Mouse (Mus musculus) forelimb bud, embryonic 11.5 days (tissue): ENCODE measurements around the gene Amotl1.

Experiments
- DNase-seq: peaks from one replicate; pipeline ENCODE4 v3.0.0-alpha.2; 2012; ENCODE audit warnings: low read depth, low spot score

Amotl1 gene

GRCm38 (mm10) chr9:14641310-14642067 lies 3.4 kb downstream of the Amotl1 start:
- peak; percentile 35 for DNase-seq

GRCm38 (mm10) chr9:14636244-14636643 lies 8.6 kb downstream of the Amotl1 start:
- no peak for DNase-seq

GRCm38 (mm10) chr9:14635551-14635950 lies 9.3 kb downstream of the Amotl1 start:
- DNase-seq = no peak

GRCm38 (mm10) chr9:14634155-14634554 lies 10.7 kb downstream of the Amotl1 start:
- DNase-seq = no peak

GRCm38 (mm10) chr9:14632365-14633163 lies 12.3 kb downstream of the Amotl1 start:
- DNase-seq = no peak

GRCm38 (mm10) chr9:14631729-14632128 lies 13.1 kb downstream of the Amotl1 start:
- DNase-seq = no peak

GRCm38 (mm10) chr9:14627525-14627924 lies 17.3 kb downstream of the Amotl1 start:
- no peak for DNase-seq

- DNase-seq = no peak
Measured at GRCm38 (mm10) chr9:14625961-14626360, 18.9 kb downstream of the Amotl1 start.

- DNase-seq = no peak
Measured at GRCm38 (mm10) chr9:14625024-14625423, 19.8 kb downstream of the Amotl1 start.

- no peak for DNase-seq
Measured at GRCm38 (mm10) chr9:14623928-14624327, 20.9 kb downstream of the Amotl1 start.

GRCm38 (mm10) chr9:14623250-14623649 lies 21.6 kb downstream of the Amotl1 start:
- no peak for DNase-seq

GRCm38 (mm10) chr9:14622848-14623247 lies 22.0 kb downstream of the Amotl1 start:
- DNase-seq = no peak

GRCm38 (mm10) chr9:14620107-14620506 lies 24.7 kb downstream of the Amotl1 start:
- DNase-seq = no peak

GRCm38 (mm10) chr9:14614931-14615880 lies 29.6 kb downstream of the Amotl1 start:
- peak; percentile 79 for DNase-seq

GRCm38 (mm10) chr9:14614205-14614930 lies 30.5 kb downstream of the Amotl1 start:
- peak; percentile 38 for DNase-seq

- DNase-seq = peak; percentile 21
Measured at GRCm38 (mm10) chr9:14613308-14614204, 31.3 kb downstream of the Amotl1 start.

GRCm38 (mm10) chr9:14612588-14612987 lies 32.3 kb downstream of the Amotl1 start:
- DNase-seq = no peak

GRCm38 (mm10) chr9:14608521-14608920 lies 36.3 kb downstream of the Amotl1 start:
- no peak for DNase-seq

- no peak for DNase-seq
Measured at GRCm38 (mm10) chr9:14607464-14607863, 37.4 kb downstream of the Amotl1 start.

GRCm38 (mm10) chr9:14605992-14606391 lies 38.9 kb downstream of the Amotl1 start:
- no peak for DNase-seq
